Mouse (Mus musculus) cerebellum, adult 2 months (tissue): ENCODE data around the gene Ubiad1. TPM values are rescaled to one million over a fixed set of nuclear protein-coding genes. Genes with fewer than 3 reads are reported as not detected.

Experiments
- DNase-seq, 2 experiments: peaks; one replicate each; pipeline ENCODE4 v3.0.0; 2021
- H3K27ac ChIP-seq: fragments of 200-500 bp; 2 replicates; pipeline ENCODE4 v1.5.1; 2012; ENCODE audit warnings: low read length, control low read depth, inconsistent platforms; ENCODE audit not compliant: insufficient read depth
- H3K27me3 ChIP-seq: fragments of 200-500 bp; 2 replicates; pipeline ENCODE4 v1.6.1; 2012; ENCODE audit warnings: inconsistent platforms, mild to moderate bottlenecking, low read length, moderate library complexity; ENCODE audit not compliant: control insufficient read depth, insufficient read depth
- H3K4me1 ChIP-seq: fragments of 200-500 bp; 2 replicates; pipeline ENCODE4 v1.6.1; 2011; ENCODE audit warnings: low read length; ENCODE audit not compliant: control insufficient read depth, insufficient read depth
- H3K4me3 ChIP-seq: fragments of 200-500 bp; replicated peaks from 2 replicates; pipeline ENCODE3; 2011; ENCODE audit warnings: mild to moderate bottlenecking, low read depth, low read length, control low read depth; ENCODE audit not compliant: insufficient read depth
- CTCF ChIP-seq: fragments of 200-500 bp; IDR thresholded peaks from 2 replicates; pipeline ENCODE4 v1.5.1; 2011; ENCODE audit warnings: low read depth, mild to moderate bottlenecking, control low read depth, low read length, moderate library complexity, borderline replicate concordance; ENCODE audit not compliant: insufficient read depth
- POLR2A ChIP-seq: fragments of 200-500 bp; IDR thresholded peaks from 2 replicates; pipeline ENCODE4 v1.6.1; 2011; ENCODE audit warnings: low read length, control low read depth, borderline replicate concordance; ENCODE audit not compliant: insufficient read depth
- WGBS: fragments of 180-500 bp; shearing (Covaris S2); methylation state at CpG from one replicate; pipeline ENCODE4 v1.1.7; 2018; 5-methylcytosine and 5-hydroxymethylcytosine counted together
- polyA plus RNA-seq: library from polyadenylated mRNA; depleted of rRNA; stranded (reverse); fragments of >200 nt; gene quantifications from 2 replicates; pipeline ENCODE4 v1.2.3, GENCODE M21; 2012

Gene Ubiad1
- polyA plus RNA-seq, 1 experiment: 11.2 TPM

GRCm38 (mm10) chr4:148408256-148408975, 36.2 kb downstream of the Ubiad1 start:
- Histone ChIP-seq H3K4me1 (peaks cover 10% of the 10 kb centered on the region), H3K4me3 (no peak overlapping the region), H3K27me3 (no peaks in the 10 kb centered on the region), H3K27ac (no peak overlapping the region)
- DNase-seq: peak in 1 of 2 experiments; percentile 32
- TF ChIP-seq POLR2A (no peak), CTCF (no peak)
- WGBS: 26% methylated on average over 10 of the region's 10 CpGs

- H3K4me1 ChIP-seq: peaks cover 16% of the 10 kb centered on the region
- no peak for TF ChIP-seq POLR2A
- TF ChIP-seq CTCF: no peak
- DNase-seq: no peak
- WGBS: 77% methylated on average over 13 of the region's 13 CpGs
- H3K27me3 ChIP-seq: no peaks in the 10 kb centered on the region
- no peak overlapping the region for H3K27ac ChIP-seq
- no peak overlapping the region for H3K4me3 ChIP-seq
Measured at GRCm38 (mm10) chr4:148405255-148405788, 39.2 kb downstream of the Ubiad1 start.

- WGBS: 71% methylated on average over 11 of the region's 11 CpGs
- DNase-seq: no peak
- H3K4me3 ChIP-seq: no peak overlapping the region
- peaks cover 16% of the 10 kb centered on the region for H3K4me1 ChIP-seq
- no peak overlapping the region for H3K27ac ChIP-seq
- TF ChIP-seq CTCF (no peak), POLR2A (no peak)
- no peaks in the 10 kb centered on the region for H3K27me3 ChIP-seq
Measured at GRCm38 (mm10) chr4:148404748-148405147, 39.8 kb downstream of the Ubiad1 start.

- H3K27ac ChIP-seq: no peak overlapping the region
- peaks cover 13% of the 10 kb centered on the region for H3K4me1 ChIP-seq
- WGBS: 13% methylated on average over 12 of the region's 12 CpGs
- peak overlapping the region; percentile 37 for H3K4me3 ChIP-seq
- DNase-seq: peak; percentile 53 to 56
- H3K27me3 ChIP-seq: no peaks in the 10 kb centered on the region
- no peak for TF ChIP-seq POLR2A
- peak; percentile 28; the same call in 1 of the 2 replicates for TF ChIP-seq CTCF
Measured at GRCm38 (mm10) chr4:148403402-148403801, 41.2 kb downstream of the Ubiad1 start.

- no peak for DNase-seq
- Histone ChIP-seq H3K4me3 (no peak overlapping the region), H3K4me1 (peaks cover 11% of the 10 kb centered on the region; the same call in 1 of the 2 replicates), H3K27ac (no peak overlapping the region), H3K27me3 (no peaks in the 10 kb centered on the region)
- TF ChIP-seq CTCF: no peak
- TF ChIP-seq POLR2A: no peak
- 72% methylated on average over 9 of the region's 9 CpGs for WGBS
Measured at GRCm38 (mm10) chr4:148399437-148400094, 45.0 kb downstream of the Ubiad1 start.

GRCm38 (mm10) chr4:148397531-148398287, 46.9 kb downstream of the Ubiad1 start:
- Histone ChIP-seq H3K4me1 (peaks cover 3% of the 10 kb centered on the region; the same call in 1 of the 2 replicates), H3K27ac (no peak overlapping the region), H3K4me3 (no peak overlapping the region), H3K27me3 (no peaks in the 10 kb centered on the region)
- 87% methylated on average over 18 of the region's 18 CpGs for WGBS
- DNase-seq: no peak
- TF ChIP-seq POLR2A (no peak), CTCF (0 out of 2 replicates have a peak, but pooled peaks have one; percentile 5)

GRCm38 (mm10) chr4:148397113-148397512, 47.5 kb downstream of the Ubiad1 start:
- Histone ChIP-seq H3K27ac (no peak overlapping the region), H3K27me3 (no peaks in the 10 kb centered on the region), H3K4me1 (peaks cover 3% of the 10 kb centered on the region; the same call in 1 of the 2 replicates), H3K4me3 (no peak overlapping the region)
- DNase-seq: no peak
- WGBS: 80% methylated on average over 4 of the region's 4 CpGs
- TF ChIP-seq POLR2A (no peak), CTCF (no peak)
